Mouse (Mus musculus): Measurements from ENCODE around the gene Cnnm3. TPM values are rescaled to one million over a fixed set of nuclear protein-coding genes. Genes with fewer than 3 reads are reported as not detected.

Gene Cnnm3
- polyA plus RNA-seq, 1 experiment from 2014 or later, result 5.0 TPM

- Histone ChIP-seq H3K36me3 (ENCODE audit: control insufficient read depth, insufficient read depth, low read length) (peaks cover 16% of the 10 kb centered on the region), H3K9ac (ENCODE audit: low read depth, low read length) (no peak overlapping the region), H3K4me3 (ENCODE audit: low read length) (no peak overlapping the region), H3K27me3 (replicated peaks; ENCODE audit: control insufficient read depth, insufficient read depth, low read length) (no peaks in the 10 kb centered on the region), H3K27ac (ENCODE audit: low read depth, low read length) (no peak overlapping the region), H3K9me3 (ENCODE audit: control insufficient read depth, low read length) (no peaks in the 10 kb centered on the region), H3K4me2 (ENCODE audit: low read length) (no peak overlapping the region), H3K4me1 (ENCODE audit: control insufficient read depth, insufficient read depth, low read depth, low read length) (peaks cover 2% of the 10 kb centered on the region; the same call in 1 of the 2 replicates)
- WGBS, result 93% methylated on average over 4 of the region's 4 CpGs
- no peak for ATAC-seq
Measured at GRCm38 (mm10) chr1:36529274-36529673, 17.6 kb downstream of the Cnnm3 start.

GRCm38 (mm10) chr1:36529875-36530274 is 18.2 kb downstream of the Cnnm3 start:
- H3K27ac ChIP-seq (ENCODE audit: low read depth, low read length), result no peak overlapping the region
- no peak for ATAC-seq
- no peak overlapping the region for H3K4me2 ChIP-seq (ENCODE audit: low read length)
- H3K27me3 ChIP-seq (replicated peaks; ENCODE audit: control insufficient read depth, insufficient read depth, low read length), result no peaks in the 10 kb centered on the region
- WGBS, result 94% methylated on average over 4 of the region's 4 CpGs
- no peaks in the 10 kb centered on the region for H3K9me3 ChIP-seq (ENCODE audit: control insufficient read depth, low read length)
- peaks cover 11% of the 10 kb centered on the region for H3K36me3 ChIP-seq (ENCODE audit: control insufficient read depth, insufficient read depth, low read length)
- H3K9ac ChIP-seq (ENCODE audit: low read depth, low read length), result no peak overlapping the region
- no peak overlapping the region for H3K4me3 ChIP-seq (ENCODE audit: low read length)
- peaks cover 2% of the 10 kb centered on the region; the same call in 1 of the 2 replicates for H3K4me1 ChIP-seq (ENCODE audit: control insufficient read depth, insufficient read depth, low read depth, low read length)

GRCm38 (mm10) chr1:36530485-36530884 is 18.8 kb downstream of the Cnnm3 start:
- H3K4me1 ChIP-seq (ENCODE audit: control insufficient read depth, insufficient read depth, low read depth, low read length), result peaks cover 2% of the 10 kb centered on the region; the same call in 1 of the 2 replicates
- H3K27me3 ChIP-seq (replicated peaks; ENCODE audit: control insufficient read depth, insufficient read depth, low read length), result no peaks in the 10 kb centered on the region
- H3K9ac ChIP-seq (ENCODE audit: low read depth, low read length), result no peak overlapping the region
- H3K9me3 ChIP-seq (ENCODE audit: control insufficient read depth, low read length), result no peaks in the 10 kb centered on the region
- no peak overlapping the region for H3K4me2 ChIP-seq (ENCODE audit: low read length)
- WGBS, result 74% methylated on average over 7 of the region's 8 CpGs
- no peak overlapping the region for H3K27ac ChIP-seq (ENCODE audit: low read depth, low read length)
- no peak overlapping the region for H3K4me3 ChIP-seq (ENCODE audit: low read length)
- H3K36me3 ChIP-seq (ENCODE audit: control insufficient read depth, insufficient read depth, low read length), result peaks cover 6% of the 10 kb centered on the region
- no peak for ATAC-seq

GRCm38 (mm10) chr1:36530962-36531361 is 19.3 kb downstream of the Cnnm3 start:
- no peak for ATAC-seq
- Histone ChIP-seq H3K9ac (ENCODE audit: low read depth, low read length) (no peak overlapping the region), H3K36me3 (ENCODE audit: control insufficient read depth, insufficient read depth, low read length) (peaks cover under 1% of the 10 kb centered on the region; the same call in 1 of the 2 replicates), H3K27me3 (replicated peaks; ENCODE audit: control insufficient read depth, insufficient read depth, low read length) (no peaks in the 10 kb centered on the region), H3K9me3 (ENCODE audit: control insufficient read depth, low read length) (no peaks in the 10 kb centered on the region), H3K4me3 (ENCODE audit: low read length) (no peak overlapping the region), H3K4me1 (ENCODE audit: control insufficient read depth, insufficient read depth, low read depth, low read length) (peaks cover 4% of the 10 kb centered on the region; the same call in 1 of the 2 replicates), H3K27ac (ENCODE audit: low read depth, low read length) (no peak overlapping the region), H3K4me2 (ENCODE audit: low read length) (no peak overlapping the region)
- WGBS, result 95% methylated on average over 7 of the region's 7 CpGs

GRCm38 (mm10) chr1:36531461-36531860 is 19.8 kb downstream of the Cnnm3 start:
- WGBS, result 94% methylated on average over 12 of the region's 12 CpGs
- no peak overlapping the region for H3K4me2 ChIP-seq (ENCODE audit: low read length)

GRCm38 (mm10) chr1:36533546-36533945 is 21.9 kb downstream of the Cnnm3 start:
- Histone ChIP-seq H3K4me3 (ENCODE audit: low read length) (no peak overlapping the region), H3K27me3 (replicated peaks; ENCODE audit: control insufficient read depth, insufficient read depth, low read length) (no peaks in the 10 kb centered on the region), H3K4me2 (ENCODE audit: low read length) (no peak overlapping the region), H3K4me1 (ENCODE audit: control insufficient read depth, insufficient read depth, low read depth, low read length) (peaks cover 3% of the 10 kb centered on the region; the same call in 1 of the 2 replicates), H3K9me3 (ENCODE audit: control insufficient read depth, low read length) (no peaks in the 10 kb centered on the region), H3K9ac (ENCODE audit: low read depth, low read length) (no peak overlapping the region), H3K36me3 (ENCODE audit: control insufficient read depth, insufficient read depth, low read length) (no peaks in the 10 kb centered on the region), H3K27ac (ENCODE audit: low read depth, low read length) (no peak overlapping the region)
- WGBS, result 83% methylated on average over 6 of the region's 6 CpGs
- no peak for ATAC-seq

More at GRCm38 (mm10) chr1:36531461-36531860, 19.8 kb downstream of the Cnnm3 start:
- no peak for ATAC-seq
- Histone ChIP-seq H3K36me3 (ENCODE audit: control insufficient read depth, insufficient read depth, low read length) (no peaks in the 10 kb centered on the region), H3K4me3 (ENCODE audit: low read length) (no peak overlapping the region), H3K27me3 (replicated peaks; ENCODE audit: control insufficient read depth, insufficient read depth, low read length) (no peaks in the 10 kb centered on the region), H3K9me3 (ENCODE audit: control insufficient read depth, low read length) (no peaks in the 10 kb centered on the region), H3K9ac (ENCODE audit: low read depth, low read length) (no peak overlapping the region), H3K27ac (ENCODE audit: low read depth, low read length) (no peak overlapping the region), H3K4me1 (ENCODE audit: control insufficient read depth, insufficient read depth, low read depth, low read length) (peaks cover 5% of the 10 kb centered on the region; the same call in 1 of the 2 replicates)

- no peak overlapping the region for H3K27ac ChIP-seq (ENCODE audit: low read depth, low read length)
- H3K27me3 ChIP-seq (replicated peaks; ENCODE audit: control insufficient read depth, insufficient read depth, low read length), result no peaks in the 10 kb centered on the region
- 88% methylated on average over 6 of the region's 6 CpGs for WGBS
- H3K36me3 ChIP-seq (ENCODE audit: control insufficient read depth, insufficient read depth, low read length), result peaks cover 3% of the 10 kb centered on the region; the same call in 1 of the 2 replicates
- no peak overlapping the region for H3K4me2 ChIP-seq (ENCODE audit: low read length)
- H3K4me3 ChIP-seq (ENCODE audit: low read length), result no peak overlapping the region
- H3K9me3 ChIP-seq (ENCODE audit: control insufficient read depth, low read length), result no peaks in the 10 kb centered on the region
- H3K9ac ChIP-seq (ENCODE audit: low read depth, low read length), result no peak overlapping the region
- ATAC-seq, result no peak
- H3K4me1 ChIP-seq (ENCODE audit: control insufficient read depth, insufficient read depth, low read depth, low read length), result peaks cover 3% of the 10 kb centered on the region; the same call in 1 of the 2 replicates
Measured at GRCm38 (mm10) chr1:36534595-36535058, 23.0 kb downstream of the Cnnm3 start.

GRCm38 (mm10) chr1:36535477-36536396 is 24.1 kb downstream of the Cnnm3 start:
- H3K27me3 ChIP-seq (replicated peaks; ENCODE audit: control insufficient read depth, insufficient read depth, low read length), result no peaks in the 10 kb centered on the region
- peaks cover 7% of the 10 kb centered on the region; the same call in 1 of the 2 replicates for H3K36me3 ChIP-seq (ENCODE audit: control insufficient read depth, insufficient read depth, low read length)
- no peak overlapping the region for H3K9ac ChIP-seq (ENCODE audit: low read depth, low read length)
- WGBS, result 84% methylated on average over 11 of the region's 11 CpGs
- H3K9me3 ChIP-seq (ENCODE audit: control insufficient read depth, low read length), result no peaks in the 10 kb centered on the region
- no peak overlapping the region for H3K4me3 ChIP-seq (ENCODE audit: low read length)
- peaks cover 3% of the 10 kb centered on the region; the same call in 1 of the 2 replicates for H3K4me1 ChIP-seq (ENCODE audit: control insufficient read depth, insufficient read depth, low read depth, low read length)
- ATAC-seq, result no peak; the same call in 1 of the 2 replicates
- H3K27ac ChIP-seq (ENCODE audit: low read depth, low read length), result no peak overlapping the region
- no peak overlapping the region for H3K4me2 ChIP-seq (ENCODE audit: low read length)

- Histone ChIP-seq H3K4me2 (ENCODE audit: low read length) (no peak overlapping the region), H3K4me1 (ENCODE audit: control insufficient read depth, insufficient read depth, low read depth, low read length) (peaks cover 3% of the 10 kb centered on the region; the same call in 1 of the 2 replicates), H3K27ac (ENCODE audit: low read depth, low read length) (no peak overlapping the region), H3K9ac (ENCODE audit: low read depth, low read length) (no peak overlapping the region), H3K4me3 (ENCODE audit: low read length) (no peak overlapping the region), H3K27me3 (replicated peaks; ENCODE audit: control insufficient read depth, insufficient read depth, low read length) (no peaks in the 10 kb centered on the region), H3K36me3 (ENCODE audit: control insufficient read depth, insufficient read depth, low read length) (peaks cover 10% of the 10 kb centered on the region), H3K9me3 (ENCODE audit: control insufficient read depth, low read length) (no peaks in the 10 kb centered on the region)
- WGBS, result 76% methylated on average over 8 of the region's 8 CpGs
- ATAC-seq, result no peak
Measured at GRCm38 (mm10) chr1:36536397-36536728, 24.7 kb downstream of the Cnnm3 start.

Data from hindbrain, embryonic 16.5 days (tissue).